Mouse (Mus musculus) G1E (cell line): ENCODE data around the gene Dnm3.

Source experiments
- CTCF ChIP-seq: IDR thresholded peaks from 2 replicates; pipeline ENCODE4 v1.5.1; 2012; ENCODE audit warnings: low read depth, low read length, inconsistent platforms, mixed read lengths
- GATA1 ChIP-seq: IDR thresholded peaks from 2 replicates; pipeline ENCODE4 v1.6.1; 2012; ENCODE audit warnings: borderline replicate concordance, low read length, inconsistent platforms, mixed read lengths
- POLR2AphosphoS5 ChIP-seq: IDR thresholded peaks from 2 replicates; pipeline ENCODE4 v1.6.1; 2012; ENCODE audit warnings: low read depth, low read length, inconsistent platforms; ENCODE audit not compliant: insufficient replicate concordance
- TAL1 ChIP-seq: conservative IDR thresholded peaks from 2 replicates; pipeline ENCODE4 v1.6.1; 2012; ENCODE audit warnings: low read depth, low read length, inconsistent platforms, mixed read lengths

- TF ChIP-seq CTCF = 0 out of 2 replicates have a peak, but pooled peaks have one; percentile 28
- TF ChIP-seq TAL1 = no peak
- no peak for TF ChIP-seq GATA1
- no peak for TF ChIP-seq POLR2AphosphoS5
Measured at GRCm38 (mm10) chr1:161968589-161969407, 509.0 kb downstream of the Dnm3 start, which contains the start of gene Pigc.
